Mouse (Mus musculus) midbrain, embryonic 14.5 days (tissue): Measurements from ENCODE around the gene Aspdh. TPM values are rescaled to one million over a fixed set of nuclear protein-coding genes. Genes with fewer than 3 reads are reported as not detected.

Source experiments
- ATAC-seq: fragments of 200-750 bp; cut with Nextera tagmentation; 2 replicates; pipeline ENCODE4 v1.8.0; 2017; ENCODE audit warnings: moderate number of reproducible peaks, moderate library complexity; ENCODE audit not compliant: low FRiP score, low TSS enrichment
- DNase-seq: peaks from one replicate; pipeline ENCODE4 v3.0.0-alpha.2; 2015
- H3K27ac ChIP-seq: fragments of 300-500 bp; sonication (generic); replicated peaks from 2 replicates; pipeline ENCODE4 v1.5.1; 2014; ENCODE audit warnings: mild to moderate bottlenecking, low read depth, low read length, moderate library complexity
- H3K27me3 ChIP-seq: fragments of 300-500 bp; sonication (generic); 2 replicates; pipeline ENCODE4 v1.6.1; 2014; ENCODE audit warnings: low read length, control low read depth, mixed read lengths; ENCODE audit not compliant: control insufficient read depth, insufficient read depth
- H3K36me3 ChIP-seq: fragments of 300-500 bp; sonication (generic); 2 replicates; pipeline ENCODE4 v1.6.1; 2014; ENCODE audit warnings: low read length, control low read depth; ENCODE audit not compliant: control insufficient read depth, insufficient read depth
- H3K4me1 ChIP-seq: fragments of 300-500 bp; sonication (generic); 2 replicates; pipeline ENCODE4 v1.6.1; 2014; ENCODE audit warnings: mild to moderate bottlenecking, antibody characterized with exemption, low read length, control low read depth; ENCODE audit not compliant: control insufficient read depth, insufficient read depth
- H3K4me2 ChIP-seq: fragments of 300-500 bp; sonication (generic); 2 replicates; pipeline ENCODE4 v1.6.1; 2014; ENCODE audit warnings: mild to moderate bottlenecking, low read length, moderate library complexity
- H3K4me3 ChIP-seq: fragments of 300-500 bp; sonication (generic); replicated peaks from 2 replicates; pipeline ENCODE4 v1.5.1; 2014; ENCODE audit warnings: low read depth, low read length
- H3K9ac ChIP-seq: fragments of 300-500 bp; sonication (generic); replicated peaks from 2 replicates; pipeline ENCODE4 v1.6.1; 2014; ENCODE audit warnings: mild to moderate bottlenecking, low read length, moderate library complexity
- H3K9me3 ChIP-seq: fragments of 300-500 bp; sonication (generic); 2 replicates; pipeline ENCODE4 v1.6.1; 2016; ENCODE audit warnings: low read length, control low read depth, mixed read lengths; ENCODE audit not compliant: control insufficient read depth
- WGBS: fragments of 180-500 bp; shearing (Covaris S2); extraction: QIAGEN DNeasy Blood & Tissue Kit; methylation state at CpG from one replicate; pipeline ENCODE4 v1.1.7; 2014; 5-methylcytosine and 5-hydroxymethylcytosine counted together
- polyA plus RNA-seq: library from polyadenylated mRNA; unstranded; fragments of >200 nt; fragmentation: Nextera tagmentation; extraction: Ambion mirVana; gene quantifications from 2 replicates; pipeline ENCODE4 v1.2.1, GENCODE M21; 2014

The Aspdh gene
- polyA plus RNA-seq, 1 experiment from 2014 or later, result 8.9 TPM

GRCm38 (mm10) chr7:44461503-44462217, 3.5 kb upstream of the Aspdh start:
- Histone ChIP-seq H3K9me3 (no peaks in the 10 kb centered on the region), H3K4me1 (peaks cover 23% of the 10 kb centered on the region), H3K9ac (no peak overlapping the region), H3K4me2 (no peak overlapping the region), H3K4me3 (no peak overlapping the region), H3K27me3 (no peaks in the 10 kb centered on the region), H3K36me3 (peaks cover 79% of the 10 kb centered on the region), H3K27ac (no peak overlapping the region)
- 79% methylated on average over 57 of the region's 57 CpGs for WGBS
- ATAC-seq (no peak), DNase-seq (no peak)

- ATAC-seq (no peak), DNase-seq (peak; percentile 60)
- Histone ChIP-seq H3K27me3 (no peaks in the 10 kb centered on the region), H3K9ac (no peak overlapping the region), H3K27ac (no peak overlapping the region), H3K4me2 (no peak overlapping the region), H3K9me3 (no peaks in the 10 kb centered on the region), H3K36me3 (peaks cover 72% of the 10 kb centered on the region), H3K4me3 (no peak overlapping the region), H3K4me1 (peaks cover 26% of the 10 kb centered on the region)
- WGBS, result 32% methylated on average over 77 of the region's 77 CpGs
Observed at GRCm38 (mm10) chr7:44462218-44463055, 2.8 kb upstream of the Aspdh start.

- no peak overlapping the region for H3K27ac ChIP-seq
- whole genome bisulfite sequencing, result 50% methylated on average over 8 of the region's 8 CpGs
Observed at GRCm38 (mm10) chr7:44463056-44463425, 2.1 kb upstream of the Aspdh start.

GRCm38 (mm10) chr7:44463556-44464225, 1.5 kb upstream of the Aspdh start:
- peak overlapping the region; percentile 79 for H3K27ac ChIP-seq
- H3K27me3 ChIP-seq, result no peaks in the 10 kb centered on the region
- H3K9ac ChIP-seq, result no peak overlapping the region; the same call in 1 of the 2 replicates
- ATAC-seq, result no peak
- no peak overlapping the region for H3K4me3 ChIP-seq
- H3K4me1 ChIP-seq, result peaks cover 30% of the 10 kb centered on the region
- peak overlapping the region; percentile 13; the same call in 1 of the 2 replicates for H3K4me2 ChIP-seq
- no peaks in the 10 kb centered on the region for H3K9me3 ChIP-seq
- no peak for DNase-seq
- peaks cover 59% of the 10 kb centered on the region for H3K36me3 ChIP-seq
- 87% methylated on average over 10 of the region's 10 CpGs for WGBS

More at GRCm38 (mm10) chr7:44463056-44463425, 2.1 kb upstream of the Aspdh start:
- Histone ChIP-seq H3K27me3 (no peaks in the 10 kb centered on the region), H3K9ac (no peak overlapping the region), H3K4me3 (no peak overlapping the region), H3K4me1 (peaks cover 26% of the 10 kb centered on the region), H3K9me3 (no peaks in the 10 kb centered on the region), H3K36me3 (peaks cover 66% of the 10 kb centered on the region), H3K4me2 (no peak overlapping the region)
- no peak for DNase-seq
- no peak for ATAC-seq

GRCm38 (mm10) chr7:44464511-44464910, 680 bp upstream of the Aspdh start:
- H3K4me2 ChIP-seq, result no peak overlapping the region
- H3K4me1 ChIP-seq, result peaks cover 38% of the 10 kb centered on the region
- 8% methylated on average over 4 of the region's 4 CpGs for WGBS
- H3K4me3 ChIP-seq, result no peak overlapping the region
- peak overlapping the region; percentile 79 for H3K27ac ChIP-seq
- H3K9ac ChIP-seq, result no peak overlapping the region
- peaks cover 51% of the 10 kb centered on the region for H3K36me3 ChIP-seq
- H3K9me3 ChIP-seq, result no peaks in the 10 kb centered on the region
- ATAC-seq (0 out of 2 replicates have a peak, but pooled peaks have one; percentile 1), DNase-seq (peak; percentile 92)
- H3K27me3 ChIP-seq, result no peaks in the 10 kb centered on the region

GRCm38 (mm10) chr7:44466006-44466887, 1.1 kb downstream of the Aspdh start:
- H3K4me1 ChIP-seq, result peaks cover 41% of the 10 kb centered on the region
- no peak overlapping the region for H3K4me3 ChIP-seq
- no peaks in the 10 kb centered on the region for H3K27me3 ChIP-seq
- H3K9me3 ChIP-seq, result no peaks in the 10 kb centered on the region
- H3K4me2 ChIP-seq, result no peak overlapping the region
- peaks cover 34% of the 10 kb centered on the region for H3K36me3 ChIP-seq
- DNase-seq, result no peak
- ATAC-seq, result no peak
- H3K9ac ChIP-seq, result no peak overlapping the region
- H3K27ac ChIP-seq, result peak overlapping the region; percentile 93
- WGBS, result 77% methylated on average over 10 of the region's 10 CpGs

- H3K9ac ChIP-seq, result no peak overlapping the region; the same call in 1 of the 2 replicates
- H3K27me3 ChIP-seq, result no peaks in the 10 kb centered on the region
- no peak for ATAC-seq
- H3K4me3 ChIP-seq, result no peak overlapping the region
- DNase-seq, result no peak
- peaks cover 41% of the 10 kb centered on the region for H3K4me1 ChIP-seq
- H3K27ac ChIP-seq, result peak overlapping the region; percentile 93
- no peak overlapping the region for H3K4me2 ChIP-seq
- peaks cover 28% of the 10 kb centered on the region for H3K36me3 ChIP-seq
- H3K9me3 ChIP-seq, result no peaks in the 10 kb centered on the region
- 79% methylated on average over 16 of the region's 16 CpGs for WGBS
Observed at GRCm38 (mm10) chr7:44466888-44467311, 1.7 kb downstream of the Aspdh start.
